Mouse (Mus musculus) midbrain, embryonic 11.5 days (tissue): ENCODE results near the gene Tssk4. TPM values are rescaled to one million over a fixed set of nuclear protein-coding genes. Genes with fewer than 3 reads are reported as not detected.

Source experiments
- ATAC-seq: fragments of 200-750 bp; cut with Nextera tagmentation; 2 replicates; pipeline ENCODE4 v1.8.0; 2017; ENCODE audit warnings: moderate TSS enrichment, moderate library complexity; ENCODE audit not compliant: low FRiP score
- DNase-seq: peaks from one replicate; pipeline ENCODE4 v3.0.0; 2015; ENCODE audit warnings: low spot score; ENCODE audit errors: missing footprints
- H3K27ac ChIP-seq: fragments of 300-500 bp; sonication (generic); 2 replicates; pipeline ENCODE4 v1.5.1; 2014; ENCODE audit warnings: low read depth, low read length
- H3K27me3 ChIP-seq: fragments of 300-500 bp; sonication (generic); 2 replicates; pipeline ENCODE4 v1.6.1; 2014; ENCODE audit warnings: mild to moderate bottlenecking, low read length, moderate library complexity, mixed read lengths; ENCODE audit not compliant: control insufficient read depth, insufficient read depth
- H3K36me3 ChIP-seq: fragments of 300-500 bp; sonication (generic); 2 replicates; pipeline ENCODE4 v1.6.1; 2014; ENCODE audit warnings: mild to moderate bottlenecking, low read length, moderate library complexity, mixed read lengths; ENCODE audit not compliant: control insufficient read depth, insufficient read depth
- H3K4me1 ChIP-seq: fragments of 300-500 bp; sonication (generic); 2 replicates; pipeline ENCODE4 v1.6.1; 2014; ENCODE audit warnings: low read length; ENCODE audit not compliant: control insufficient read depth, insufficient read depth
- H3K4me2 ChIP-seq: fragments of 300-500 bp; sonication (generic); 2 replicates; pipeline ENCODE4 v1.6.1; 2014; ENCODE audit warnings: mild to moderate bottlenecking, moderate library complexity
- H3K4me3 ChIP-seq: fragments of 300-500 bp; sonication (generic); 2 replicates; pipeline ENCODE4 v1.5.1; 2014; ENCODE audit warnings: low read depth, low read length
- H3K9ac ChIP-seq: fragments of 300-500 bp; sonication (generic); 2 replicates; pipeline ENCODE4 v1.6.1; 2014; ENCODE audit warnings: low read length
- H3K9me3 ChIP-seq: fragments of 300-500 bp; sonication (generic); 2 replicates; pipeline ENCODE4 v1.6.1; 2016; ENCODE audit warnings: low read length; ENCODE audit not compliant: control insufficient read depth
- WGBS: fragments of 180-500 bp; shearing (Covaris S2); extraction: QIAGEN DNeasy Blood & Tissue Kit; methylation state at CpG from one replicate; pipeline ENCODE4 v1.1.7; 2014; 5-methylcytosine and 5-hydroxymethylcytosine counted together
- polyA plus RNA-seq: library from polyadenylated mRNA; unstranded; fragments of >200 nt; fragmentation: Nextera tagmentation; extraction: Ambion mirVana; gene quantifications from 2 replicates; pipeline ENCODE4 v1.2.1, GENCODE M21; 2014

The Tssk4 gene
- polyA plus RNA-seq, 1 experiment from 2014 or later = 1.1 TPM

GRCm38 (mm10) chr14:55637795-55638194 is 12.2 kb upstream of the Tssk4 start, which contains the start of gene Gm49378:
Gm49378 (minus strand) TSS chr14:55637895.
- WGBS = 90% methylated on average over 9 of the region's 9 CpGs
- Histone ChIP-seq H3K9ac (no peak within 1 kb of the TSS), H3K27me3 (no peaks in the 10 kb centered on the region), H3K36me3 (peaks cover 14% of the 10 kb centered on the region), H3K27ac (no peak within 1 kb of the TSS), H3K4me1 (peaks cover 19% of the 10 kb centered on the region), H3K4me2 (no peak within 1 kb of the TSS), H3K4me3 (no peak within 1 kb of the TSS), H3K9me3 (no peaks in the 10 kb centered on the region)
- DNase-seq = no peak
- no peak for ATAC-seq

GRCm38 (mm10) chr14:55640816-55641215 is 9.2 kb upstream of the Tssk4 start:
- H3K36me3 ChIP-seq = peaks cover 11% of the 10 kb centered on the region
- WGBS = 95% methylated on average over 14 of the region's 14 CpGs
- peaks cover 19% of the 10 kb centered on the region for H3K4me1 ChIP-seq

GRCm38 (mm10) chr14:55641291-55641690 is 8.7 kb upstream of the Tssk4 start:
- Histone ChIP-seq H3K27me3 (no peaks in the 10 kb centered on the region), H3K4me2 (no peak overlapping the region), H3K36me3 (peaks cover 11% of the 10 kb centered on the region), H3K9me3 (no peaks in the 10 kb centered on the region), H3K4me3 (no peak overlapping the region), H3K9ac (no peak overlapping the region), H3K4me1 (peaks cover 15% of the 10 kb centered on the region), H3K27ac (no peak overlapping the region)
- ATAC-seq (no peak), DNase-seq (peak; percentile 69)
- 94% methylated on average over 13 of the region's 13 CpGs for WGBS

More at GRCm38 (mm10) chr14:55640816-55641215, 9.2 kb upstream of the Tssk4 start:
- Histone ChIP-seq H3K27ac (no peak overlapping the region), H3K4me2 (no peak overlapping the region), H3K4me3 (no peak overlapping the region), H3K9me3 (no peaks in the 10 kb centered on the region), H3K9ac (no peak overlapping the region), H3K27me3 (no peaks in the 10 kb centered on the region)
- DNase-seq (peak; percentile 49), ATAC-seq (no peak)

GRCm38 (mm10) chr14:55642679-55643059 is 7.3 kb upstream of the Tssk4 start:
- Histone ChIP-seq H3K4me1 (peaks cover 15% of the 10 kb centered on the region), H3K27me3 (no peaks in the 10 kb centered on the region), H3K4me2 (peak overlapping the region; percentile 66), H3K36me3 (peaks cover 10% of the 10 kb centered on the region), H3K27ac (peak overlapping the region; percentile 80), H3K9ac (peak overlapping the region; percentile 78), H3K9me3 (no peaks in the 10 kb centered on the region), H3K4me3 (peak overlapping the region; percentile 80)
- 23% methylated on average over 8 of the region's 8 CpGs for WGBS
- no peak for DNase-seq
- no peak; the same call in 1 of the 2 replicates for ATAC-seq

- peak within 1 kb of the TSS; percentile 78 for H3K9ac ChIP-seq
- no peaks in the 10 kb centered on the region for H3K9me3 ChIP-seq
- peak; percentile 92 for ATAC-seq
- H3K27me3 ChIP-seq = no peaks in the 10 kb centered on the region
- peaks cover 6% of the 10 kb centered on the region for H3K36me3 ChIP-seq
- H3K4me3 ChIP-seq = peak within 1 kb of the TSS; percentile 80
- peak; percentile 98 for DNase-seq
- H3K4me1 ChIP-seq = peaks cover 15% of the 10 kb centered on the region
- H3K4me2 ChIP-seq = peak within 1 kb of the TSS; percentile 66
- H3K27ac ChIP-seq = peak within 1 kb of the TSS; percentile 80
- under 1% methylated on average over 89 of the region's 89 CpGs for WGBS
These were observed 6.7 kb upstream of the Tssk4 start, which contains the start of gene Tm9sf1 for GRCm38 (mm10) chr14:55643060-55643907. Tm9sf1 (minus strand) TSS chr14:55643806.

GRCm38 (mm10) chr14:55644261-55644888 is 5.6 kb upstream of the Tssk4 start:
- H3K27ac ChIP-seq = no peak overlapping the region
- H3K9me3 ChIP-seq = no peaks in the 10 kb centered on the region
- H3K4me1 ChIP-seq = peaks cover 15% of the 10 kb centered on the region
- peaks cover 6% of the 10 kb centered on the region for H3K36me3 ChIP-seq
- 38% methylated on average over 17 of the region's 17 CpGs for WGBS
- H3K4me3 ChIP-seq = peak overlapping the region; percentile 80
- H3K4me2 ChIP-seq = peak overlapping the region; percentile 66
- H3K9ac ChIP-seq = peak overlapping the region; percentile 78
- no peaks in the 10 kb centered on the region for H3K27me3 ChIP-seq
- peak; percentile 83 for DNase-seq
- ATAC-seq = no peak

- H3K4me3 ChIP-seq = no peak overlapping the region
- no peak for ATAC-seq
- H3K4me1 ChIP-seq = no peaks in the 10 kb centered on the region
- H3K9me3 ChIP-seq = no peaks in the 10 kb centered on the region
- 89% methylated on average over 7 of the region's 7 CpGs for WGBS
- no peaks in the 10 kb centered on the region for H3K36me3 ChIP-seq
- peak; percentile 72 for DNase-seq
- no peak overlapping the region for H3K4me2 ChIP-seq
- H3K9ac ChIP-seq = no peak overlapping the region
- no peak overlapping the region for H3K27ac ChIP-seq
- H3K27me3 ChIP-seq = no peaks in the 10 kb centered on the region
These were observed 1.5 kb downstream of the Tssk4 start for GRCm38 (mm10) chr14:55651528-55651927.

- H3K27ac ChIP-seq = no peak overlapping the region
These were observed 7.0 kb downstream of the Tssk4 start for GRCm38 (mm10) chr14:55656935-55657334.

GRCm38 (mm10) chr14:55658011-55658410 is 8.0 kb downstream of the Tssk4 start:
- H3K4me1 ChIP-seq = no peaks in the 10 kb centered on the region; the same call in 1 of the 2 replicates
- no peaks in the 10 kb centered on the region for H3K9me3 ChIP-seq
- H3K4me2 ChIP-seq = no peak overlapping the region
- no peak overlapping the region for H3K4me3 ChIP-seq
- no peak overlapping the region for H3K27ac ChIP-seq
- H3K27me3 ChIP-seq = no peaks in the 10 kb centered on the region
- 90% methylated on average over 5 of the region's 5 CpGs for WGBS
- ATAC-seq = no peak
- H3K9ac ChIP-seq = no peak overlapping the region
- no peak for DNase-seq
- H3K36me3 ChIP-seq = peaks cover 2% of the 10 kb centered on the region

More at GRCm38 (mm10) chr14:55656935-55657334, 7.0 kb downstream of the Tssk4 start:
- Histone ChIP-seq H3K4me2 (no peak overlapping the region), H3K4me1 (no peaks in the 10 kb centered on the region; the same call in 1 of the 2 replicates), H3K9me3 (no peaks in the 10 kb centered on the region), H3K27me3 (no peaks in the 10 kb centered on the region), H3K9ac (no peak overlapping the region), H3K4me3 (no peak overlapping the region), H3K36me3 (no peaks in the 10 kb centered on the region; the same call in 1 of the 2 replicates)
- WGBS = 88% methylated on average over 3 of the region's 3 CpGs
- ATAC-seq = no peak
- no peak for DNase-seq
